Mouse (Mus musculus) heart, adult 2 months (tissue): ENCODE measurements at regions not wholly inside any gene's neighbourhood (a gene's known extent, or its start where the extent isn't known, plus 50 kb on each side); places are given as distances from the start of the nearest gene placed in this dataset.

Experiments
- DNase-seq, 2 experiments: peaks; one replicate each; pipeline ENCODE4 v3.0.0; 2021
- H3K27ac ChIP-seq: fragments of 200-600 bp; 2 replicates; pipeline ENCODE4 v1.8.1; 2022
- H3K27me3 ChIP-seq: fragments of 200-500 bp; 2 replicates; pipeline ENCODE4 v1.6.1; 2012; ENCODE audit warnings: mild to moderate bottlenecking, low read length, inconsistent platforms, mixed read lengths; ENCODE audit not compliant: control insufficient read depth, insufficient read depth
- H3K36me3 ChIP-seq: fragments of 200-500 bp; 2 replicates; pipeline ENCODE4 v1.6.1; 2012; ENCODE audit warnings: low read length, inconsistent platforms; ENCODE audit not compliant: control insufficient read depth, insufficient read depth
- H3K4me1 ChIP-seq: fragments of 200-500 bp; 2 replicates; pipeline ENCODE4 v1.6.1; 2011; ENCODE audit warnings: low read length; ENCODE audit not compliant: control insufficient read depth, insufficient read depth
- H3K4me3 ChIP-seq: fragments of 200-600 bp; 2 replicates; pipeline ENCODE4 v1.8.1; 2022
- H3K79me2 ChIP-seq: fragments of 200-500 bp; replicated peaks from 2 replicates; pipeline ENCODE4 v1.6.1; 2012; ENCODE audit warnings: mild to moderate bottlenecking, inconsistent platforms, low read length, moderate library complexity, mixed read lengths; ENCODE audit not compliant: control insufficient read depth, insufficient read depth
- H3K9ac ChIP-seq: fragments of 200-500 bp; 2 replicates; pipeline ENCODE4 v1.6.1; 2012; ENCODE audit warnings: low read depth, mild to moderate bottlenecking, control low read depth, inconsistent platforms, low read length, mixed read lengths
- CTCF ChIP-seq: fragments of 200-600 bp; IDR thresholded peaks from 2 replicates; pipeline ENCODE4 v1.8.1; 2022; ENCODE audit warnings: antibody characterized with exemption, mild to moderate bottlenecking, moderate library complexity
- EP300 ChIP-seq: fragments of 200-500 bp; IDR thresholded peaks from 2 replicates; pipeline ENCODE4 v1.6.1; 2011; ENCODE audit warnings: low read depth, low read length, control low read depth; ENCODE audit not compliant: insufficient read depth
- POLR2A ChIP-seq: fragments of 200-500 bp; IDR thresholded peaks from 2 replicates; pipeline ENCODE4 v1.6.1; 2011; ENCODE audit warnings: mild to moderate bottlenecking, low read depth, low read length, control low read depth; ENCODE audit not compliant: insufficient read depth
- WGBS: fragments of 180-500 bp; shearing (Covaris S2); methylation state at CpG from one replicate; pipeline ENCODE4 v1.1.7; 2018; 5-methylcytosine and 5-hydroxymethylcytosine counted together
- intact Hi-C: fragments of 180-260 bp; cut with DNase I; formaldehyde crosslinking; loops from one replicate; pipeline ENCODE4 v1.15.1; 2025

GRCm38 (mm10) chr5:112069917-112070316 is 182.4 kb downstream of the Cryba4 start:
- H3K27ac ChIP-seq, result no peak overlapping the region
- DNase-seq, result no peak
- no peak overlapping the region for H3K9ac ChIP-seq
- no peaks in the 10 kb centered on the region for H3K27me3 ChIP-seq
- H3K79me2 ChIP-seq, result no peaks in the 10 kb centered on the region
- intact Hi-C loops, result no loop called here
- no peak overlapping the region for H3K4me3 ChIP-seq
- TF ChIP-seq POLR2A, result no peak
- no peak for TF ChIP-seq EP300
- TF ChIP-seq CTCF, result no peak
- H3K4me1 ChIP-seq, result no peaks in the 10 kb centered on the region
- no peaks in the 10 kb centered on the region for H3K36me3 ChIP-seq
- 84% methylated on average over 13 of the region's 13 CpGs for WGBS

- no peak overlapping the region for H3K27ac ChIP-seq
- no peaks in the 10 kb centered on the region for H3K36me3 ChIP-seq
- no peak overlapping the region for H3K4me3 ChIP-seq
- 64% methylated on average over 4 of the region's 4 CpGs for WGBS
- intact Hi-C loops, result no loop called here
- no peaks in the 10 kb centered on the region for H3K27me3 ChIP-seq
- TF ChIP-seq POLR2A, result no peak
- TF ChIP-seq EP300, result no peak
- no peak for TF ChIP-seq CTCF
- no peaks in the 10 kb centered on the region for H3K4me1 ChIP-seq
- no peaks in the 10 kb centered on the region for H3K79me2 ChIP-seq
- DNase-seq, result no peak
- H3K9ac ChIP-seq, result no peak overlapping the region
Measured at GRCm38 (mm10) chr5:112072456-112072855, 179.9 kb downstream of the Cryba4 start.

DNA sequence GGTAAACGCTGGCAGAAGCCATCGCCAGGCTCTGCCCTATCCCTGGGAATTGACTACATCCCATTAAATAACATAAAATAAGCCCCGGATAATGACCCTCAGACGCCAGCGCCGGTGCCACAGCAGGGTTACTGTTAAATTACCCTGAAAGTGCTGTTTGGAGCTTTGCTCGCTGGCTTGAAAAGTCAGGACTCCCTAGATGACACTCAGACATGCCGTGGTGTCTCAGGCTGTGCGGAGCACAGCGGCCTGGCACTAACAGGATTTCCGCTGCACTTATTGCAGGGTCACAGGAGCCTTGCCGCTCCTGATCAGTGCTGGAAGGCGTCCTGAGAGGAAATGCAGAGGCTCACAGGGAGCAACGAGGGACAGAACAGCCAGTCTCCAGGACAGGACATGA is 175.2 kb downstream of the Cryba4 start:
- no peaks in the 10 kb centered on the region for H3K27me3 ChIP-seq

GRCm38 (mm10) chr5:112077840-112078600 is 174.3 kb downstream of the Cryba4 start:
- Histone ChIP-seq H3K27ac (no peak overlapping the region), H3K4me1 (no peaks in the 10 kb centered on the region), H3K36me3 (no peaks in the 10 kb centered on the region), H3K4me3 (no peak overlapping the region), H3K27me3 (no peaks in the 10 kb centered on the region), H3K9ac (no peak overlapping the region), H3K79me2 (no peaks in the 10 kb centered on the region)
- no peak for DNase-seq
- intact Hi-C loops, result no loop called here
- TF ChIP-seq CTCF (peak; percentile 56), EP300 (no peak), POLR2A (no peak)
- WGBS, result 78% methylated on average over 19 of the region's 19 CpGs

More for the DNA sequence above, 175.2 kb downstream of the Cryba4 start:
- DNase-seq, result no peak
- Histone ChIP-seq H3K36me3 (no peaks in the 10 kb centered on the region), H3K27ac (no peak overlapping the region), H3K9ac (no peak overlapping the region), H3K79me2 (no peaks in the 10 kb centered on the region), H3K4me1 (no peaks in the 10 kb centered on the region), H3K4me3 (no peak overlapping the region)
- WGBS, result 64% methylated on average over 14 of the region's 14 CpGs
- intact Hi-C loops, result no loop called here
- TF ChIP-seq CTCF, result no peak
- TF ChIP-seq EP300, result no peak
- TF ChIP-seq POLR2A, result no peak

DNA sequence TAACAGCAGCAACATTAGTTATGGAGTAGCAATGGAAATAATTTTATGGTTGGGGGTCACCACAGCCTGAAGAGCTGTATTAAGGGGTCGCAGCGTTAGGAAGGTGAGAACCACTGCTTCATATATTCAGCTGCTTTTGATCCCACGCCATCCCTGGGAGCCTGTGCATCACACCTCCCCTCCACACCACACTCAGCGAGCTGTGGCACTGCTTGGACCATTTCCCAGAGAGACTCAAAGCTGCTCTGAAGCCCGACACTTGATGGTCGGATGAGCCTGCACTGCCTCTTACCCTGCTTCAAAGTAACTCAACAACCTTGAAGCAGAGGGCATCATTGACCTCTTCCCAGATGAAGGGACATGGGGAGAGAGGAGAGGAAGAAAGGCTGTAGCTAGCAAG is 171.3 kb downstream of the Cryba4 start:
- Histone ChIP-seq H3K4me3 (no peak overlapping the region), H3K27ac (no peak overlapping the region), H3K9ac (no peak overlapping the region), H3K79me2 (no peaks in the 10 kb centered on the region), H3K27me3 (no peaks in the 10 kb centered on the region), H3K4me1 (no peaks in the 10 kb centered on the region), H3K36me3 (no peaks in the 10 kb centered on the region)
- intact Hi-C loops, result no loop called here
- TF ChIP-seq EP300, result no peak
- no peak for TF ChIP-seq POLR2A
- TF ChIP-seq CTCF, result no peak
- no peak for DNase-seq
- 73% methylated on average over 6 of the region's 6 CpGs for WGBS

DNA sequence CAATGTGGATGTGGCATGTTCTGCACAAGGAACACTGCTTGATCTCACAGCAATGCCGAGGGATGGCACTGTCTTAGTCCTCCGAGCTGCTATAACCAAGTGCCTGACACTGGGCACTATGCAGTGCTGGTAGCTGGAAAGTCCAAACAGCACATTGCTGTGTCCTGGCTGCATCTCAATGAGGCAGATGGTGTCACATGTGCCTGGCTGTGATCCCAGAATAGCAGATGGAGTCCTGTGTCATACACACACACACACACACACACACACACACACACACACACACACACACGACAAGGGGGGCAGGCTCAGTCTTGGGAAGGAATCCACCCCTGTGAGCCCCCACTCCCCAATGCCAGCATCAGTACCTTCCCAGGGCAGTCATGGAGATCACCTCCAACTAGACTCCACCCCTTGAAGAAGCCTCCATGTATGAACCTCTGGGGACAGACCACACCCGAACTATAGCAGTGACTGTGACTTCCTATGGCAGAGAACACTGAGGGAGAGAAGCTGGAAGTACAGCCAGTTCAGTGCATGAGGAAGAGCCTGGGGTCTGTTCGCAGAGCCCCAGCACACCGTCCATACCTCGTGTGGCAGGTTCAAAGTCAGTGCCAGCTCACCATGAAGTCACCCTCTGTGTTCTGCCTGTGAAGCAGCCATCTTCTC is 160.3 kb downstream of the Cryba4 start:
- H3K27ac ChIP-seq, result no peak overlapping the region
- WGBS, result 59% methylated on average over 7 of the region's 7 CpGs
- H3K4me3 ChIP-seq, result no peak overlapping the region
- H3K9ac ChIP-seq, result no peak overlapping the region
- TF ChIP-seq EP300 (no peak), POLR2A (no peak), CTCF (no peak)
- intact Hi-C loops, result no loop called here
- DNase-seq, result peak; percentile 38 to 39
- peaks cover 1% of the 10 kb centered on the region; the same call in 1 of the 2 replicates for H3K4me1 ChIP-seq
- no peaks in the 10 kb centered on the region for H3K27me3 ChIP-seq
- no peaks in the 10 kb centered on the region for H3K36me3 ChIP-seq
- no peaks in the 10 kb centered on the region for H3K79me2 ChIP-seq
